Mouse (Mus musculus) kidney, postnatal 4 days (tissue): ENCODE data around the gene Fam168a.
"Not testable (repeated sequence)": the region's sequence is repeated elsewhere in the genome, so short reads cannot be mapped to it uniquely, and the experiment has no call there.

ENCODE experiments used
- DNase-seq, 2 experiments: peaks; one replicate each; pipeline ENCODE4 v3.0.0; 2021; ENCODE audit warnings: mixed read lengths in 2 of 2

Gene Fam168a

GRCm38 (mm10) chr7:100706883-100707480, 547 bp downstream of the Fam168a start:
- DNase-seq = no peak

- no peak for DNase-seq
Observed at GRCm38 (mm10) chr7:100718741-100719140, 12.3 kb downstream of the Fam168a start.

- peak; percentile 18 to 37 for DNase-seq
Observed at GRCm38 (mm10) chr7:100722268-100722667, 15.8 kb downstream of the Fam168a start.

- DNase-seq = no peak
Observed at GRCm38 (mm10) chr7:100723453-100724294, 17.2 kb downstream of the Fam168a start.

DNA sequence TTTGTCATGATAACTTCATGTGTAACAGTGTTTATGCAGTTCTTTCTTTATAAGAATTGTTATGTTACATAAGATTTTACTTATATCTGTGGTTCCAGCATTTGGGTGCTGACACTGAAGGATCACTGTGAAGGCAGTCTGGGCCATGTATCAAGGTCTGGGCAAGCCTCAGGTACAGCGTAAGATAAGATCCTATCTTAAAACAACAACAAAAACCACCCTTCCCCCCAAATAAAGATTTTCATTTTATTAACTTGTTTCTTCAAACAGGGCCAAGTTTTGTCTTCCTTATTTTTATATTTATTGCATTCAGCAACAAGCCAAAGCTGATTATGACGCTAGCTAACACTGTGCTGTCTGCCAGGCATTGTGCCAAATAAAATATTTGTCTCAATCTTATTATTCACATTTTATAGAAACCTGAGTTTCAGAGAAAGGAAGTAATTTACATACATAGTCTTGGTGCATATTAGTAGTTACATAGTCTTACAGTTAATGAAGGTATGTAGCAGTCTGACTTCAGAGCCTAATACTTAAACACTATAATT, 21.2 kb downstream of the Fam168a start:
- no peak for DNase-seq

GRCm38 (mm10) chr7:100729778-100730177, 23.3 kb downstream of the Fam168a start:
- DNase-seq = no peak

DNA sequence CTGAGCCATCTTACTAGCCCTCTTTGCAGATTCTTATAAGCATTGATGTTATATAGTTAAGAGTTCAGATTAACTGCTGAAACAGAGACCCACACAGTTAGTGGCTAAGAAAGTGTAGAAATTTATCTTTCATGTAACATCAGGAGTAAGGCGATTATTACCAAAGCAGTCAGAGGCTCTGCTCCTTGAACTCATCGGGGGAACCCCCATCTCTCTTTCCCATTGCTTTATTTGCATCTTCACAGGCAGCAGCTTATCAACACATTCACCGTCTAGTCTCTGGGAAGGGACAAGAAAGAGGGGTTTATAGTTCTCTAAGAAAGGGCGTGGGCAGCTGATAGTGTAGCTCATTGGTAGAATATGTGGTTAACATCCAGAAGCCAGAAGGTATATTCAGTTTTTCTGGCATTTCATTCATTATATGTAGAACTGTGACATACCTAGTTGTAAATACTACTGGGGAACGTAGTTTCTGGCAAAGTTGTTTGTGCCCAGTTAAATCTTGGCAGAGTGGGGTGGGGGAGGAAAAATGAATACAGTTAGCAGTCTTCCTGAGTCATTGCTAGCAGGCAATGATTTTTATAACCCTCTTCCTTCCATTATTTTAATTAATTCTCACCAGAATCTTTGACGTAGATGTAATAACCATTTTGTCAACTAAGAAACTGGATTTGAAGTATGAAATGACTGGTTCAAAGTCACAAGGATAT, 26.1 kb downstream of the Fam168a start:
- no peak for DNase-seq

DNA sequence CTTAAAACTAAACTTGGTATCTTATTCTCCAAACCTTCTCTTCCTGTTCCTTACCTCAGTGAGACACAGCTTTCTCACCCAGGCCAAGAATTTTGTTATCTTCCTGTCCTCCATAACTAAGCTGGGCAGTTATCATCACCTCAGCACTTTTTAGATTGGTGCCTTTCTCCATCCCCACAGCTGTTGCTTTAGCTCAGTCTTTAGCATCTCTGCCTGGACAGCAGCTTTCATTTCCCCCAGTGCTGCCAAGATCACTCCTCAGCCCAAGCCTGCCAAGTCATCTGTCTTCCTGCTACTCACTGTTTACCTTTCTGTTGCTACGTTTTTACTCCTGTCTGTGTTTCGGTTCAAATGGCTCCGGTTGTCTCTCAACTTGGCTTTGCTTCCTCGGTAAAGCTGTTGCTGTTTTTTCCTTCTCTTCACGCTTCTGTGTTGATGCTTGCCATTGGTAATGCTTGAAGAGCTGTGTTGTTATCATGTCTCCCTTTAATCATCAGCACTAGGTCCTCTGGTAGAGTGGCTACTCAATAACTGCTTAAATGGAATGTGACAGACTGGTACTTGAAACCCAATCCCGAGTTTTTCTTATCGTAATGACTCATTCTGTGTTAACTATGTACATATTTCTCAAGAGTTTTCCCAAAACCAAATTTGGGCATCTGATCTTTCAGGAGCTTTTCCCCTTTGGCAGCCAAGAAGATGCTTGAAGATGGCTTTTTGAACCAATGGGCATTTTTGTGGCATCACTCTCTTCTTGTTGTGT, 26.8 kb downstream of the Fam168a start:
- peak in 1 of 2 experiments; percentile 9 for DNase-seq

GRCm38 (mm10) chr7:100734201-100734600, 27.8 kb downstream of the Fam168a start:
- DNase-seq = no peak

GRCm38 (mm10) chr7:100734905-100735304, 28.5 kb downstream of the Fam168a start:
- not testable (repeated sequence) for DNase-seq

GRCm38 (mm10) chr7:100736131-100736530, 29.7 kb downstream of the Fam168a start:
- no peak for DNase-seq

DNA sequence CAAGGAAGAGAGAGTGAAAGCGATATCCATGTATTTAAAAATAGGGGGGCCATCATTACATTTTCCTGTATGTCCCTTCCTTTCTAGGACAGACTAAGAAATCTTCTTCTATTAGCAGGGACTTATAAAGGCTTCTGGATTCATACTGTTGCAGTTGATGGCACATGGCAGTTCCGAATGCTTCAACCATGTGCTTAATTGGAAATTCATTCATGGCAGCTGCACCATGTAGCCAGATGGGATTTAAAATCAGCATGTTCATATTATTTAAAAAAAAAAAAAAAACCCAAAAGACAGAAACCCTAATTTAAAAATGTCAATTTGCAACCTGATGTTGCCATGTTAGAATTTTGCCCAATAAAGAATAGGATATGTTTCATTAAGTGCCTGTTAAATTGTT, 37.9 kb downstream of the Fam168a start:
- DNase-seq = no peak

DNA sequence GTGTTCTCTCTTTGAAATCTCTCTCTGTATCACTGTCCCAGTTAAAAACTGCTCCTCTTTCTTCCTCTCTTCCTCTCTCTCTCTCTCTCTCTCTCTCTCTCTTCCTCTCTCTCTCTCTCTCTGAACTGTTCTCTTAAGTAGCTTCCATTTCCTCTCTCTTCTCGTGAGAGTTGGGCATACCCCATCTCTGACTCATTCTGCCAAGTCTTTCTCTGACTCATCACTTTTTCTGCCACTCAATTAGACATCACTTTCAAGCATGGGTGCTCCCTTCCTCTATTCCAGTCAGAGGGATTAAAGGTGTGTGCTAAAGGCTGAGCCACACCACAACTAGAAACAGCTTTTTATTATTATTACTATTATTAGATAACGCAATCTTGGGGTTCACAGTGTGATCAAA, 43.7 kb downstream of the Fam168a start:
- DNase-seq = no peak

DNA sequence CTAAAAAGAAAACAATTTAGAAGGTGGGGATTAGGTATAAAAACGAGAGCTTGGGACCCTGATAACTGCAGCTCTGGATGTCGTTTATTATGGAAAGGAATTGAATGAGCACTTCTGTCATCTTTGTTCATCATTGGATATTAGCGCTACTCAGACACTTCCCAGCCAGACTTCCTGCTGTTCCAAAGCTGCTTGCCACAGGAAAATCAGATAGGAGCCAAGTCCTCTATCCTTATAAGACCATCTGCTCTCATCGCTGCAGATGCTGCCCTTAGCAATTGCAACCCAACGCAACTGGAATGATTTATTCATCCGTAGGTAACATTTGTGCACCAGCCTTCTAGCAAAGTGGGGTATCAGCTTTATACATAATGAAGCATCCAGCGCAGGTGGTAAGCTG, 52.3 kb downstream of the Fam168a start:
- DNase-seq = no peak

DNA sequence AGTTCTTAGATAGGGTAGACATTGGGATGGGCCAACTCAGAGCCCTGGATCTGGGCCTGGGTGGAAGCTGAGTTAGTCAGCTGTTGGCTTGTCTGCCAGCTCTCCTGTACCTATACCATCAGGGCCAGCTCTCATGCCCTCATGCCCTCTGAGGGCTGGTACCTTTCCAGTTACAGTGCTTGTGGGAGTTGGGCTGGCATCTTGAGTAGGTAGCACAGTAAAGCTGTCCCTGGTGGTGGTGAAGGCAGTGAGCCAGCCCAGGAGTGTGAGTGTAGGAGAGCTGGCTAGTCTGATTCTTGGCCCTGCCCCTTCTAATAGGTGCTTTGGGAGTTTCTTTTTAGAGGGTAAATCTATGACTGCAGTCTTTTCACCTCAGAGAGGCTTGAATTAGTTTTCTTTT, 56.3 kb downstream of the Fam168a start:
- DNase-seq = no peak

- no peak for DNase-seq
Observed at GRCm38 (mm10) chr7:100767568-100767967, 61.1 kb downstream of the Fam168a start.

GRCm38 (mm10) chr7:100768009-100768408, 61.6 kb downstream of the Fam168a start:
- DNase-seq = no peak

DNA sequence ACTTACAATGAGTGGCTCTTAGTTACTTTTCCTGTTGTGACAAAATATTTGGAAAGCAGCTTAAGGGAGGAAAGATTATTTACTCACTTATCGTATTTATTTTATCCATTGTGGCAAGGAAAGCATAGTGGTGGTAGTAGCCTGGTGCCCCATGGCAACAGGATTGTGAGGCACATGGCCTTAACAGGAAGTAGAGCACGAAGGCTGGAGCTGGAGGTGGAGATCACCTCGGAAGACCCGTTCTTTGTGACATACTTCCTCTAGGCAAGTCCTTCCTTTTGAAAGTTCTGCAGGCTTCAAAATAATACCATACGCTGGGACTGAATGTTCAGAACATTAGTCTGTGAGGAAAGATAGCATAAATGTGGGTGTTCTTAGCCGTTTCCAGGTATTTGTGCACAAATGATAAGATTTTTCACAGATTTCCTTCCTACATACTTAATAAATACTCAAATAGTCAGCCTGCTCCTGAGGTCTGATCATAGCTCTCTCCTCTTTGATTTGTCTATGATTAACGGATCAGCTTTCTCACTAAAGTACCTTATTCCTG, 63.2 kb downstream of the Fam168a start:
- DNase-seq = no peak

DNA sequence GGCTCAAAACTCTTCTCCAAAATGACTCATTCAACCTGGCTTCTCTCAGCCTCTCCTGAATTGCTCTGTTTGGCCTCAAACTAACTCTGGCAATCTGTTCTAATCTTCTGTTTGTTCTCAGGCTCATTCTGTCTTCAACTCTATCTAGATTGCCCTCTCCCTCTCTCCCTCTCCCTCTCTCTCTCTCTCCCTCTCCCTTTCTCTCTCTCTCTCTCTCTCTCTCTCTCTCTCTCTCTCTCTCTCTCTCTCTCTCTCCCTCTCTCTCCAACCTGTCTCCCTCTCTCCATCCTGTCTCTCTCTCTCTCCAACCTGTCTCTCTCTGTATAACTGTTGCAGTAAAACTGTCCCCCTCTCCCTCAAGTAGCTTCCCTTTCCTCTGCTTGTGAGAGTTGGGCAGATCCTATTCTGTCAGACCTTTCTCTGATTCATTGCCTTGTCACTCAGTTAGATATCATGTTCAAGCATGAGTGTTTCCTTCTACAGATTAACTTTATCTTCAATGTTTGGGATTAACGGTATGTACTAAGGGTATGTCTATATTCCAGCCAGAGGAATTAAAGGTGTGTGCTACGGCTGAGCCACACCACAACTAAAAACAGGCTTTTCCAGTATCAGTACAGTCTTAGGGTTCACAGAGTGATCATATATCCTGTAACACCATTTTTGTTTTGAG, 64.4 kb downstream of the Fam168a start:
- DNase-seq = no peak

DNA sequence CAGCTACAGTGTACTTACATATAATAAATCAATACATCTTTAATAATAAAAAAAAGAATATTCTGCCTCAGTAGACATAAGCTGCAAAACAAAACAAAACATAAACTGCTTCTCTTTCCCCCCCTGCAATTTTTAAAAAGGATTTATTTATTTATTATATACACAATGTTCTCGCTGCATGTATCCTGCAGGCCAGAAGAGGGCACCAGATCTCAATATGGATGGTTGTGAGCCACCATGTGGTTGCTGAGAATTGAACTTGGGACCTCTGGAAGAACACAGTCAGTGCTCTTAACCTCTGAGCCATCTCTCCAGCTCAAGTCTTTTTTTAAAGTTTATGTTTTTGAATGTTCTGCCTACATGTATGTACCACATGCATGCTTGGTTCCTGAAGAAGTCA, 67.8 kb downstream of the Fam168a start:
- DNase-seq = no peak

GRCm38 (mm10) chr7:100775810-100776209, 69.4 kb downstream of the Fam168a start:
- no peak for DNase-seq

DNA sequence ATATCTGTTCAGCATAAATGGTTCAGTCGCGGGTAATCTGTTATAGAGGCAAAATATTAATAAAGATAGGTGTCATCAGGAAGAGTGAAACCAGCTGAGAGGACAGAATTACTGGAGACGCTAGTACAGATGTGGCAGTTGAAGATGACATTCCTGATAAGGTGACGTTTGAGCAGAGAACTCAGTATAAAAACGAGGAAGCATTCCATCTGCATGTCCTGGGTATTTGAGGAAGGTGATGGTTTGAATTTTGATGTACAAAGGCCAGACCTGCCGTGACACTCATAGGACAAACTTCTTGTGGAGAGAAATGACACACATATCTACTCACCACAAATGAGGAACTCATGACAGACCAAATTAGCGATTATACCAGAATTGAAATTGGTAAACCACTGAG, 73.8 kb downstream of the Fam168a start:
- DNase-seq = no peak
